Mouse (Mus musculus): ENCODE results near the gene Pthlh. TPM values are rescaled to one million over a fixed set of nuclear protein-coding genes. Genes with fewer than 3 reads are reported as not detected.

Pthlh gene
- total and polyA plus RNA-seq, 3 experiments = not detected

DNA sequence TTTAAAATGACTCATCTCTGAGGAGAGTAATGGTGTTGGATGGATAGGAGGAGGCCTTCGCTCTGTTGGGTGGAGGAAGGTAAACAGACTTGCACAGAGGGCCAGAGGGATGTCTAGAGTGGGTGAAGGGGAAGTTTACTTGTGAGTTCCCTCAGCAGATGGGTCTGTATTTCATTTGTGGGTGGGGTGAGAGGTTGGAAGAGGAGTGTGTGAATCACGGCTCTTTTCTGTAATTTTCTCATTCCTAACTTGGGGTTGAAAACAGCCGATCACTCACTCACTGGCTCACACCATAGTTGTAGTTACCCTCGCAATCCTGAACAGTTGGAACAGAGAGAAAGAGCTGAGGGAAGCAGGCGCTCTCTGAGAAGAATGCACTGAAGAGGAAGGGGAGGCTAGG is 35.6 kb upstream of the Pthlh start:
- Histone ChIP-seq H3K36me3 (ENCODE audit: control insufficient read depth in 1 of 2, insufficient read depth in 2 of 2, low read length in 2 of 2) (no peaks in the 10 kb centered on the region), H3K27me3 (ENCODE audit: control insufficient read depth in 1 of 2, insufficient read depth in 2 of 2, low read length in 2 of 2) (no peaks in the 10 kb centered on the region), H3K79me2 (ENCODE audit: control insufficient read depth, insufficient read depth, low read length, poor library complexity) (no peaks in the 10 kb centered on the region), H3K9ac (ENCODE audit: control insufficient read depth, low read depth, low read length, poor library complexity, severe bottlenecking) (no peak overlapping the region), H3K4me1 (ENCODE audit: control insufficient read depth in 1 of 2, insufficient read depth in 2 of 2, low read length in 2 of 2) (no peaks in the 10 kb centered on the region), H3K27ac (ENCODE audit: control insufficient read depth, low read depth, low read length) (no peak overlapping the region), H3K4me3 (ENCODE audit: control insufficient read depth in 1 of 2, insufficient read depth in 1 of 2, low read depth in 2 of 2, low read length in 2 of 2) (no peak overlapping the region), H3K9me3 (replicated peaks; ENCODE audit: insufficient read depth, low read length) (no peaks in the 10 kb centered on the region)
- no peak for DNase-seq (ENCODE audit: low read depth, low spot score)
- no peak for TF ChIP-seq POLR2A (IDR thresholded peaks at IDR 0.05; ENCODE audit: control insufficient read depth in 1 of 2, insufficient read depth in 1 of 2, low read depth in 1 of 2, low read length in 2 of 2, poor library complexity in 1 of 2)
- TF ChIP-seq RCOR1 (IDR thresholded peaks at IDR 0.05; ENCODE audit: low read depth, low read length) = no peak
- TF ChIP-seq GABPA (IDR thresholded peaks at IDR 0.05; ENCODE audit: low read depth, low read length) = no peak
- no peak for TF ChIP-seq RAD21 (IDR thresholded peaks at IDR 0.05; ENCODE audit: low read depth, low read length)
- no peak for TF ChIP-seq POLR2AphosphoS2 (IDR thresholded peaks at IDR 0.05; ENCODE audit: low read length)
- no peak for TF ChIP-seq SMC3 (IDR thresholded peaks at IDR 0.05; ENCODE audit: low read depth, low read length)
- no peak for TF ChIP-seq USF1 (IDR thresholded peaks at IDR 0.05; ENCODE audit: low read depth, low read length)
- TF ChIP-seq MYC (IDR thresholded peaks at IDR 0.05; ENCODE audit: low read depth, low read length) = no peak
- no peak for TF ChIP-seq POLR2AphosphoS5 (IDR thresholded peaks at IDR 0.05; ENCODE audit: borderline replicate concordance, low read depth, low read length)
- TF ChIP-seq CHD2 (IDR thresholded peaks at IDR 0.05; ENCODE audit: low read length) = no peak
- TF ChIP-seq NRF1 (IDR thresholded peaks at IDR 0.05; ENCODE audit: insufficient read depth, low read depth, low read length, poor library complexity, severe bottlenecking) = no peak
- TF ChIP-seq BHLHE40 (IDR thresholded peaks at IDR 0.05; ENCODE audit: borderline replicate concordance, low read depth, low read length) = no peak
- TF ChIP-seq TCF12 (IDR thresholded peaks at IDR 0.05; ENCODE audit: low read depth, low read length) = no peak
- no peak for TF ChIP-seq MAZ (IDR thresholded peaks at IDR 0.05; ENCODE audit: low read depth, low read length)
- no peak for TF ChIP-seq TAL1 (IDR thresholded peaks at IDR 0.05; ENCODE audit: low read length)
- no peak for TF ChIP-seq JUND (IDR thresholded peaks at IDR 0.05; ENCODE audit: low read depth, low read length)
- no peak for TF ChIP-seq MAFK (IDR thresholded peaks at IDR 0.05; ENCODE audit: borderline replicate concordance, low read depth, low read length)
- TF ChIP-seq ZNF384 (IDR thresholded peaks at IDR 0.05; ENCODE audit: low read depth, low read length) = no peak

GRCm38 (mm10) chr6:147279309-147279708 is 15.3 kb upstream of the Pthlh start:
- H3K9ac ChIP-seq (ENCODE audit: control insufficient read depth, low read depth, low read length, poor library complexity, severe bottlenecking) = no peak overlapping the region
- no peak overlapping the region for H3K27ac ChIP-seq (ENCODE audit: control insufficient read depth, low read depth, low read length)
- H3K4me3 ChIP-seq (ENCODE audit: control insufficient read depth in 1 of 2, insufficient read depth in 1 of 2, low read depth in 2 of 2, low read length in 2 of 2) = no peak overlapping the region
- H3K4me1 ChIP-seq (ENCODE audit: control insufficient read depth in 1 of 2, insufficient read depth in 2 of 2, low read length in 2 of 2) = no peaks in the 10 kb centered on the region
- no peaks in the 10 kb centered on the region for H3K9me3 ChIP-seq (replicated peaks; ENCODE audit: insufficient read depth, low read length)
- DNase-seq (ENCODE audit: low read depth, low spot score) = no peak
- H3K36me3 ChIP-seq (ENCODE audit: control insufficient read depth in 1 of 2, insufficient read depth in 2 of 2, low read length in 2 of 2) = no peaks in the 10 kb centered on the region
- no peaks in the 10 kb centered on the region; a peak in 1 of 4 replicates for H3K27me3 ChIP-seq (ENCODE audit: control insufficient read depth in 1 of 2, insufficient read depth in 2 of 2, low read length in 2 of 2)
- H3K79me2 ChIP-seq (ENCODE audit: control insufficient read depth, insufficient read depth, low read length, poor library complexity) = no peaks in the 10 kb centered on the region
- no peak for TF ChIP-seq TCF12 (IDR thresholded peaks at IDR 0.05; ENCODE audit: low read depth, low read length)
